Mouse (Mus musculus): ENCODE measurements around the gene Zdhhc4. TPM values are rescaled to one million over a fixed set of nuclear protein-coding genes. Genes with fewer than 3 reads are reported as not detected.

Gene Zdhhc4
- polyA plus RNA-seq, 1 experiment = 4.9 TPM

GRCm38 (mm10) chr5:143336559-143336958 is 7.5 kb upstream of the Zdhhc4 start:
- H3K27me3 ChIP-seq (ENCODE audit: control insufficient read depth) = peaks cover 4% of the 10 kb centered on the region
- H3K4me3 ChIP-seq (replicated peaks) = no peak overlapping the region
- no peaks in the 10 kb centered on the region for H3K9me3 ChIP-seq (ENCODE audit: control insufficient read depth, low read length)
- TF ChIP-seq GATA1 (IDR thresholded peaks at IDR 0.05; ENCODE audit: low read length) = no peak
- TF ChIP-seq TAL1 (IDR thresholded peaks at IDR 0.05; ENCODE audit: low read length) = no peak
- no peaks in the 10 kb centered on the region for H3K36me3 ChIP-seq (ENCODE audit: control insufficient read depth)
- H3K4me1 ChIP-seq (ENCODE audit: control insufficient read depth) = peaks cover 2% of the 10 kb centered on the region; the same call in 1 of the 2 replicates

- Histone ChIP-seq H3K36me3 (ENCODE audit: control insufficient read depth) (no peaks in the 10 kb centered on the region), H3K4me3 (replicated peaks) (no peak overlapping the region), H3K9me3 (ENCODE audit: control insufficient read depth, low read length) (no peaks in the 10 kb centered on the region), H3K4me1 (ENCODE audit: control insufficient read depth) (peaks cover 5% of the 10 kb centered on the region), H3K27me3 (ENCODE audit: control insufficient read depth) (peaks cover 4% of the 10 kb centered on the region; the same call in 1 of the 2 replicates)
- TF ChIP-seq GATA1 (IDR thresholded peaks at IDR 0.05; ENCODE audit: low read length) (no peak), TAL1 (IDR thresholded peaks at IDR 0.05; ENCODE audit: low read length) (no peak)
Observed at GRCm38 (mm10) chr5:143335089-143335460, 6.0 kb upstream of the Zdhhc4 start.

- H3K4me1 ChIP-seq (ENCODE audit: control insufficient read depth) = peaks cover 10% of the 10 kb centered on the region
- no peaks in the 10 kb centered on the region for H3K9me3 ChIP-seq (ENCODE audit: control insufficient read depth, low read length)
- peaks cover 4% of the 10 kb centered on the region; the same call in 1 of the 2 replicates for H3K27me3 ChIP-seq (ENCODE audit: control insufficient read depth)
- TF ChIP-seq GATA1 (IDR thresholded peaks at IDR 0.05; ENCODE audit: low read length) (no peak), TAL1 (IDR thresholded peaks at IDR 0.05; ENCODE audit: low read length) (no peak)
- H3K4me3 ChIP-seq (replicated peaks) = no peak overlapping the region
- no peaks in the 10 kb centered on the region for H3K36me3 ChIP-seq (ENCODE audit: control insufficient read depth)
Observed at GRCm38 (mm10) chr5:143334418-143335088, 5.5 kb upstream of the Zdhhc4 start.

- Histone ChIP-seq H3K4me3 (replicated peaks) (no peak overlapping the region), H3K36me3 (ENCODE audit: control insufficient read depth) (no peaks in the 10 kb centered on the region), H3K9me3 (ENCODE audit: control insufficient read depth, low read length) (no peaks in the 10 kb centered on the region), H3K27me3 (ENCODE audit: control insufficient read depth) (peaks cover 4% of the 10 kb centered on the region; the same call in 1 of the 2 replicates), H3K4me1 (ENCODE audit: control insufficient read depth) (peaks cover 12% of the 10 kb centered on the region)
- no peak for TF ChIP-seq GATA1 (IDR thresholded peaks at IDR 0.05; ENCODE audit: low read length)
- no peak for TF ChIP-seq TAL1 (IDR thresholded peaks at IDR 0.05; ENCODE audit: low read length)
Observed at GRCm38 (mm10) chr5:143333872-143334271, 4.8 kb upstream of the Zdhhc4 start.

- Histone ChIP-seq H3K36me3 (ENCODE audit: control insufficient read depth) (peaks cover 81% of the 10 kb centered on the region), H3K27me3 (ENCODE audit: control insufficient read depth) (no peaks in the 10 kb centered on the region), H3K4me1 (ENCODE audit: control insufficient read depth) (peaks cover 34% of the 10 kb centered on the region), H3K9me3 (ENCODE audit: control insufficient read depth, low read length) (no peaks in the 10 kb centered on the region), H3K4me3 (replicated peaks) (no peak overlapping the region)
- TF ChIP-seq TAL1 (IDR thresholded peaks at IDR 0.05; ENCODE audit: low read length) (no peak), GATA1 (IDR thresholded peaks at IDR 0.05; ENCODE audit: low read length) (no peak)
Observed at GRCm38 (mm10) chr5:143317288-143317610, 11.8 kb downstream of the Zdhhc4 start.

GRCm38 (mm10) chr5:143316605-143317287 is 12.3 kb downstream of the Zdhhc4 start:
- peaks cover 81% of the 10 kb centered on the region for H3K36me3 ChIP-seq (ENCODE audit: control insufficient read depth)

GRCm38 (mm10) chr5:143315514-143315888 is 13.6 kb downstream of the Zdhhc4 start:
- H3K27me3 ChIP-seq (ENCODE audit: control insufficient read depth) = no peaks in the 10 kb centered on the region
- H3K4me1 ChIP-seq (ENCODE audit: control insufficient read depth) = peaks cover 50% of the 10 kb centered on the region
- TF ChIP-seq TAL1 (IDR thresholded peaks at IDR 0.05; ENCODE audit: low read length) (no peak), GATA1 (IDR thresholded peaks at IDR 0.05; ENCODE audit: low read length) (no peak)
- peaks cover 81% of the 10 kb centered on the region for H3K36me3 ChIP-seq (ENCODE audit: control insufficient read depth)
- no peaks in the 10 kb centered on the region for H3K9me3 ChIP-seq (ENCODE audit: control insufficient read depth, low read length)
- peak overlapping the region; percentile 87 for H3K4me3 ChIP-seq (replicated peaks)

More at GRCm38 (mm10) chr5:143316605-143317287, 12.3 kb downstream of the Zdhhc4 start:
- Histone ChIP-seq H3K27me3 (ENCODE audit: control insufficient read depth) (no peaks in the 10 kb centered on the region), H3K4me1 (ENCODE audit: control insufficient read depth) (peaks cover 38% of the 10 kb centered on the region), H3K9me3 (ENCODE audit: control insufficient read depth, low read length) (no peaks in the 10 kb centered on the region), H3K4me3 (replicated peaks) (no peak overlapping the region)
- no peak for TF ChIP-seq TAL1 (IDR thresholded peaks at IDR 0.05; ENCODE audit: low read length)
- no peak for TF ChIP-seq GATA1 (IDR thresholded peaks at IDR 0.05; ENCODE audit: low read length)

GRCm38 (mm10) chr5:143314730-143315513 is 14.1 kb downstream of the Zdhhc4 start, which contains the start of gene E130309D02Rik:
E130309D02Rik (minus strand) TSS chr5:143315360.
- peaks cover 56% of the 10 kb centered on the region for H3K4me1 ChIP-seq (ENCODE audit: control insufficient read depth)
- no peaks in the 10 kb centered on the region for H3K9me3 ChIP-seq (ENCODE audit: control insufficient read depth, low read length)
- H3K36me3 ChIP-seq (ENCODE audit: control insufficient read depth) = peaks cover 81% of the 10 kb centered on the region
- TF ChIP-seq GATA1 (IDR thresholded peaks at IDR 0.05; ENCODE audit: low read length) (no peak), TAL1 (IDR thresholded peaks at IDR 0.05; ENCODE audit: low read length) (no peak)
- H3K27me3 ChIP-seq (ENCODE audit: control insufficient read depth) = no peaks in the 10 kb centered on the region
- peak within 1 kb of the TSS; percentile 87 for H3K4me3 ChIP-seq (replicated peaks)
